ENCODE assay signal across 15 mouse cellular contexts in the genomic region with DNA sequence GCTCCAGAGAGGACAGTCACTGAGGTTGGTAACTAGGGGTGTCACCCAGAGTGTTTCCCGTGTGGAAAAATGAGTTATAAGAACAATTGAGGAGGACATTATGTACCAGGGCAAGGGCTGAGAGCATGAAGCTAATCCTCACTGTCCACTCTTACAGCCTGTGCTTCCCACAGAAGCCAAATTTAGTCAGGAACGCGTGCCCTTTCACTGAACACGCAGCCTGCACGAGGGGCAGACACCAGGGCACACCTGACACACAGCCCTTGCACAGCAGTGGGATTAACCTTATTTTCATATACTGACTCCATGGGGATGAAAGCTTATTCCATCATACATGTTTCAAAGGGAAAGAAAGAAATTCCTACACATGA. TPM values are rescaled to one million over a fixed set of nuclear protein-coding genes. Genes with fewer than 3 reads are reported as not detected.
DNase-seq lines count a peak whose midpoint lies in the region; ATAC-seq and TF ChIP-seq lines count a peak whose summit lies in the region.
"Had no signal": no experiment of that assay in that cellular context is flagged by ENCODE, and none has a peak within 500 bp of the region (broad histone marks: within the 10 kb centered on the region; RNA-seq: fewer than 3 reads in every experiment).

No protein-coding gene starts in this region.

- 26% methylated on average over 5 of the region's 5 CpGs for WGBS in kidney, embryonic 16.5 days
- WGBS in heart, embryonic 12.5 days: 49% methylated on average over 5 of the region's 5 CpGs
- WGBS in midbrain, embryonic 13.5 days: 71% methylated on average over 5 of the region's 5 CpGs

- no peaks in the 10 kb centered on the region for H3K27me3 ChIP-seq in kidney, embryonic 16.5 days (ENCODE audit: insufficient read depth, low read length)
- no peaks in the 10 kb centered on the region for H3K27me3 ChIP-seq in E14TG2a.4 (ENCODE audit: insufficient read depth, low read length)
- H3K27me3 ChIP-seq in heart, embryonic 12.5 days (replicated peaks): no peaks in the 10 kb centered on the region
- no peaks in the 10 kb centered on the region for H3K27me3 ChIP-seq in midbrain, embryonic 13.5 days
- H3K27me3 ChIP-seq: hindbrain, embryonic 12.5 days; limb, embryonic 12.5 days; neural tube, embryonic 12.5 days had no signal

- no peaks in the 10 kb centered on the region for H3K9me3 ChIP-seq in kidney, embryonic 16.5 days (ENCODE audit: low read length)
- H3K9me3 ChIP-seq in E14TG2a.4 (ENCODE audit: low read length): no peaks in the 10 kb centered on the region
- no peaks in the 10 kb centered on the region for H3K9me3 ChIP-seq in heart, embryonic 12.5 days (replicated peaks)
- no peaks in the 10 kb centered on the region for H3K9me3 ChIP-seq in midbrain, embryonic 13.5 days
- H3K9me3 ChIP-seq: hindbrain, embryonic 12.5 days; limb, embryonic 12.5 days; neural tube, embryonic 12.5 days had no signal

- H3K27ac ChIP-seq in kidney, embryonic 16.5 days (ENCODE audit: low read length): peak overlapping the region; percentile 83
- peak overlapping the region; percentile 83 for H3K27ac ChIP-seq in heart, embryonic 12.5 days (ENCODE audit: poor library complexity, severe bottlenecking)
- no peak overlapping the region for H3K27ac ChIP-seq in midbrain, embryonic 13.5 days
- H3K27ac ChIP-seq: hindbrain, embryonic 12.5 days; limb, embryonic 12.5 days; neural tube, embryonic 12.5 days had no signal

- no peak overlapping the region for H3K4me3 ChIP-seq in kidney, embryonic 16.5 days (ENCODE audit: low read length)
- H3K4me3 ChIP-seq in E14TG2a.4 (replicated peaks; ENCODE audit: low read length): peak overlapping the region; percentile 44
- H3K4me3 ChIP-seq in heart, embryonic 12.5 days: no peak overlapping the region
- H3K4me3 ChIP-seq in midbrain, embryonic 13.5 days (replicated peaks): no peak overlapping the region
- H3K4me3 ChIP-seq: erythroblast, embryonic 14.5 days; hindbrain, embryonic 12.5 days; limb, embryonic 12.5 days; neural tube, embryonic 12.5 days had no signal

- H3K4me2 ChIP-seq in kidney, embryonic 16.5 days (replicated peaks; ENCODE audit: low read depth, low read length): peak overlapping the region; percentile 22
- H3K4me2 ChIP-seq in heart, embryonic 12.5 days: peak overlapping the region; percentile 31
- H3K4me2 ChIP-seq in midbrain, embryonic 13.5 days (replicated peaks): no peak overlapping the region
- H3K4me2 ChIP-seq: hindbrain, embryonic 12.5 days; limb, embryonic 12.5 days; lung, embryonic 14.5 days; neural tube, embryonic 12.5 days had no signal

- ATAC-seq in kidney, embryonic 16.5 days (ENCODE audit: low FRiP score, low TSS enrichment): no peak; the same call in none of the 2 replicates
- peak; percentile 39; the same call in 1 of the 2 replicates for ATAC-seq in heart, embryonic 12.5 days (ENCODE audit: insufficient number of reproducible peaks, low FRiP score)
- ATAC-seq in midbrain, embryonic 13.5 days: no peak
- ATAC-seq: intestine, postnatal 0 days had no signal

- H3K4me1 ChIP-seq in kidney, embryonic 16.5 days (ENCODE audit: insufficient read depth, low read length): peaks cover 27% of the 10 kb centered on the region
- H3K4me1 ChIP-seq in E14TG2a.4 (replicated peaks; ENCODE audit: low read depth, low read length): peaks cover 77% of the 10 kb centered on the region
- H3K4me1 ChIP-seq in heart, embryonic 12.5 days (replicated peaks): peaks cover 34% of the 10 kb centered on the region
- H3K4me1 ChIP-seq in midbrain, embryonic 13.5 days (replicated peaks): 0 out of 2 replicates have a peak, but pooled peaks cover 4% of the 10 kb centered on the region
- H3K4me1 ChIP-seq: limb, embryonic 12.5 days; neural tube, embryonic 12.5 days had no signal

- H3K36me3 ChIP-seq in kidney, embryonic 16.5 days (ENCODE audit: insufficient read depth, low read length): no peaks in the 10 kb centered on the region
- H3K36me3 ChIP-seq in E14TG2a.4 (ENCODE audit: insufficient read depth, low read length): peaks cover 80% of the 10 kb centered on the region
- H3K36me3 ChIP-seq in heart, embryonic 12.5 days: peaks cover 7% of the 10 kb centered on the region; the same call in 1 of the 2 replicates
- H3K36me3 ChIP-seq in midbrain, embryonic 13.5 days: peaks cover 5% of the 10 kb centered on the region; the same call in 1 of the 2 replicates
- H3K36me3 ChIP-seq: limb, embryonic 12.5 days; neural tube, embryonic 12.5 days had no signal

- 0 out of 2 replicates have a peak overlapping the region, but pooled peaks have one; percentile 29 for H3K9ac ChIP-seq in kidney, embryonic 16.5 days (replicated peaks; ENCODE audit: low read length)
- H3K9ac ChIP-seq in heart, embryonic 12.5 days: 0 out of 2 replicates have a peak overlapping the region, but pooled peaks have one; percentile 28
- no peak overlapping the region for H3K9ac ChIP-seq in midbrain, embryonic 13.5 days (replicated peaks)
- H3K9ac ChIP-seq: hindbrain, embryonic 12.5 days; limb, embryonic 12.5 days; lung, embryonic 14.5 days; neural tube, embryonic 12.5 days had no signal

- peak; percentile 84 for DNase-seq in gastrocnemius, adult 18-20 months (ENCODE audit: low spot score)
- DNase-seq in gastrocnemius, postnatal 10 days: no peak
- no peak for DNase-seq in kidney, adult 8-10 months
- no peak for DNase-seq in spleen, postnatal 14 days (ENCODE audit: low spot score in 2 of 2)
- DNase-seq: lung, embryonic 14.5 days; midbrain, embryonic 14.5 days had no signal

- TF ChIP-seq CTCF in E14TG2a.4 (conservative IDR thresholded peaks at IDR 0.05; ENCODE audit: low read length): no peak

RNA-seq across cellular contexts. Expression of a gene that starts 13.5 kb away (rescaled TPM):
- total RNA-seq in gastrocnemius, adult 18-20 months (2021): 100 to 1,000 TPM; 379 to 427 TPM
- total RNA-seq in gastrocnemius, postnatal 10 days (2021): 100 to 1,000 TPM; 269 to 340 TPM
- 50.3 and 53.3 TPM in 2 replicates for polyA plus RNA-seq in kidney, embryonic 16.5 days (2015; fragmentation: Nextera tagmentation; extraction: Ambion mirVana)
- 92.1 and 92.8 TPM in 2 replicates for polyA plus RNA-seq in heart, embryonic 12.5 days (2016; fragmentation: Nextera tagmentation; extraction: Ambion mirVana)
- 64.2 and 65.9 TPM in 2 replicates for polyA plus RNA-seq in midbrain, embryonic 13.5 days (2015; fragmentation: Nextera tagmentation; extraction: Ambion mirVana)

RNA-seq across cellular contexts. Expression of a gene that starts 34.7 kb away (rescaled TPM):
- 10 to 100 TPM; 16.7 to 18.4 TPM for total RNA-seq in gastrocnemius, adult 18-20 months (2021)
- 10 to 100 TPM; 17.4 to 20.3 TPM for total RNA-seq in gastrocnemius, postnatal 10 days (2021)
- 129 and 134 TPM in 2 replicates for polyA plus RNA-seq in kidney, embryonic 16.5 days (2015; fragmentation: Nextera tagmentation; extraction: Ambion mirVana)
- polyA plus RNA-seq in heart, embryonic 12.5 days (2016; fragmentation: Nextera tagmentation; extraction: Ambion mirVana): 124 and 132 TPM in 2 replicates
- 73.5 and 75.3 TPM in 2 replicates for polyA plus RNA-seq in midbrain, embryonic 13.5 days (2015; fragmentation: Nextera tagmentation; extraction: Ambion mirVana)
